Mouse (Mus musculus) neural tube, embryonic 15.5 days (tissue): ENCODE data around the gene Fblim1. TPM values are rescaled to one million over a fixed set of nuclear protein-coding genes. Genes with fewer than 3 reads are reported as not detected.
"Not testable (repeated sequence)": the region's sequence is repeated elsewhere in the genome, so short reads cannot be mapped to it uniquely, and the experiment has no call there.

Experiments used
- ATAC-seq: fragments of 200-750 bp; cut with Nextera tagmentation; 2 replicates; pipeline ENCODE4 v1.8.0; 2017; ENCODE audit warnings: mild to moderate bottlenecking, moderate TSS enrichment, moderate library complexity; ENCODE audit not compliant: low FRiP score
- H3K27ac ChIP-seq: fragments of 300-500 bp; sonication (generic); replicated peaks from 2 replicates; pipeline ENCODE4 v1.5.1; 2015; ENCODE audit warnings: mild to moderate bottlenecking, inconsistent platforms
- H3K27me3 ChIP-seq: fragments of 300-500 bp; sonication (generic); replicated peaks from 2 replicates; pipeline ENCODE4 v1.6.1; 2015; ENCODE audit warnings: inconsistent platforms
- H3K36me3 ChIP-seq: fragments of 300-500 bp; sonication (generic); 2 replicates; pipeline ENCODE4 v1.6.1; 2015; ENCODE audit warnings: inconsistent platforms
- H3K4me1 ChIP-seq: fragments of 300-500 bp; sonication (generic); 2 replicates; pipeline ENCODE4 v1.6.1; 2015; ENCODE audit warnings: inconsistent platforms
- H3K4me2 ChIP-seq: fragments of 300-500 bp; sonication (generic); 2 replicates; pipeline ENCODE4 v1.6.1; 2015; ENCODE audit warnings: inconsistent platforms, mild to moderate bottlenecking, moderate library complexity
- H3K4me3 ChIP-seq: fragments of 300-500 bp; sonication (generic); replicated peaks from 2 replicates; pipeline ENCODE4 v1.5.1; 2015; ENCODE audit warnings: mild to moderate bottlenecking, inconsistent platforms
- H3K9ac ChIP-seq: fragments of 300-500 bp; sonication (generic); replicated peaks from 2 replicates; pipeline ENCODE4 v1.6.1; 2015; ENCODE audit warnings: mild to moderate bottlenecking, inconsistent platforms
- H3K9me3 ChIP-seq: fragments of 300-500 bp; sonication (generic); replicated peaks from 2 replicates; pipeline ENCODE4 v1.6.1; 2016; ENCODE audit warnings: inconsistent platforms
- WGBS: fragments of 180-500 bp; shearing (Covaris S2); methylation state at CpG from one replicate; pipeline ENCODE4 v1.1.7; 2015; ENCODE audit warnings: mixed read lengths; 5-methylcytosine and 5-hydroxymethylcytosine counted together
- polyA plus RNA-seq: library from polyadenylated mRNA; unstranded; fragments of >200 nt; fragmentation: Nextera tagmentation; extraction: Ambion mirVana; gene quantifications from 2 replicates; pipeline ENCODE4 v1.2.1, GENCODE M21; 2015

Fblim1 gene
- polyA plus RNA-seq, 1 experiment from 2014 or later, result 31.0 TPM

GRCm38 (mm10) chr4:141562281-141562680 is 43.6 kb downstream of the Fblim1 start:
- WGBS, result 84% methylated on average over 11 of the region's 11 CpGs
- Histone ChIP-seq H3K27me3 (no peaks in the 10 kb centered on the region), H3K9me3 (no peaks in the 10 kb centered on the region), H3K4me3 (no peak overlapping the region), H3K27ac (no peak overlapping the region), H3K9ac (no peak overlapping the region), H3K4me2 (no peak overlapping the region), H3K4me1 (peaks cover 21% of the 10 kb centered on the region), H3K36me3 (no peaks in the 10 kb centered on the region)
- ATAC-seq, result no peak

GRCm38 (mm10) chr4:141561331-141561919 is 44.5 kb downstream of the Fblim1 start:
- not testable (repeated sequence) for H3K4me2 ChIP-seq, H3K27me3 ChIP-seq, H3K9ac ChIP-seq, H3K9me3 ChIP-seq, H3K4me3 ChIP-seq, ATAC-seq, H3K36me3 ChIP-seq, H3K27ac ChIP-seq
- H3K4me1 ChIP-seq, result peaks cover 21% of the 10 kb centered on the region
- WGBS, result 77% methylated on average over 5 of the region's 5 CpGs

GRCm38 (mm10) chr4:141559898-141560263 is 46.0 kb downstream of the Fblim1 start:
- peak overlapping the region; percentile 77 for H3K4me2 ChIP-seq
- peak overlapping the region; percentile 90 for H3K27ac ChIP-seq
- peak overlapping the region; percentile 41 for H3K4me3 ChIP-seq
- H3K9ac ChIP-seq, result peak overlapping the region; percentile 33
- 1% methylated on average over 9 of the region's 9 CpGs for WGBS
- no peaks in the 10 kb centered on the region for H3K36me3 ChIP-seq
- no peaks in the 10 kb centered on the region for H3K27me3 ChIP-seq
- peak; percentile 68 for ATAC-seq
- H3K9me3 ChIP-seq, result no peaks in the 10 kb centered on the region
- H3K4me1 ChIP-seq, result peaks cover 21% of the 10 kb centered on the region

- no peaks in the 10 kb centered on the region for H3K27me3 ChIP-seq
- ATAC-seq, result peak; percentile 79
- H3K4me3 ChIP-seq, result peak overlapping the region; percentile 41
- H3K4me2 ChIP-seq, result peak overlapping the region; percentile 77
- under 1% methylated on average over 30 of the region's 30 CpGs for WGBS
- H3K9ac ChIP-seq, result peak overlapping the region; percentile 33
- H3K9me3 ChIP-seq, result no peaks in the 10 kb centered on the region
- peaks cover 21% of the 10 kb centered on the region for H3K4me1 ChIP-seq
- no peaks in the 10 kb centered on the region for H3K36me3 ChIP-seq
- peak overlapping the region; percentile 90 for H3K27ac ChIP-seq
Observed at GRCm38 (mm10) chr4:141559131-141559897, 46.6 kb downstream of the Fblim1 start.

- ATAC-seq, result peak; percentile 15; the same call in 1 of the 2 replicates
- H3K4me1 ChIP-seq, result peaks cover 21% of the 10 kb centered on the region
- peak overlapping the region; percentile 41 for H3K4me3 ChIP-seq
- H3K27ac ChIP-seq, result peak overlapping the region; percentile 90
- H3K9me3 ChIP-seq, result no peaks in the 10 kb centered on the region
- H3K36me3 ChIP-seq, result no peaks in the 10 kb centered on the region
- H3K9ac ChIP-seq, result peak overlapping the region; percentile 33
- peak overlapping the region; percentile 77 for H3K4me2 ChIP-seq
- 18% methylated on average over 16 of the region's 16 CpGs for WGBS
- no peaks in the 10 kb centered on the region for H3K27me3 ChIP-seq
Observed at GRCm38 (mm10) chr4:141558658-141559057, 47.2 kb downstream of the Fblim1 start.

- H3K27ac ChIP-seq, H3K4me3 ChIP-seq, ATAC-seq, H3K27me3 ChIP-seq, H3K4me2 ChIP-seq, H3K36me3 ChIP-seq, H3K9ac ChIP-seq, H3K9me3 ChIP-seq: not testable (repeated sequence)
- 69% methylated on average over 6 of the region's 6 CpGs for WGBS
- H3K4me1 ChIP-seq, result peaks cover 21% of the 10 kb centered on the region
Observed at GRCm38 (mm10) chr4:141556163-141556562, 49.7 kb downstream of the Fblim1 start.

GRCm38 (mm10) chr4:141554255-141554865 is 51.5 kb downstream of the Fblim1 start:
- peaks cover 16% of the 10 kb centered on the region for H3K4me1 ChIP-seq
- not testable (repeated sequence) for H3K36me3 ChIP-seq, H3K9me3 ChIP-seq, H3K27me3 ChIP-seq, H3K4me2 ChIP-seq, ATAC-seq, H3K9ac ChIP-seq, H3K27ac ChIP-seq, H3K4me3 ChIP-seq
- 96% methylated on average over 8 of the region's 9 CpGs for WGBS

GRCm38 (mm10) chr4:141552484-141552883 is 53.4 kb downstream of the Fblim1 start:
- no peak for ATAC-seq
- H3K4me1 ChIP-seq, result peaks cover 19% of the 10 kb centered on the region
- H3K27me3 ChIP-seq, result no peaks in the 10 kb centered on the region
- H3K9ac ChIP-seq, result no peak overlapping the region
- H3K27ac ChIP-seq, result no peak overlapping the region
- no peaks in the 10 kb centered on the region for H3K36me3 ChIP-seq
- no peaks in the 10 kb centered on the region for H3K9me3 ChIP-seq
- no peak overlapping the region for H3K4me3 ChIP-seq
- H3K4me2 ChIP-seq, result no peak overlapping the region
- WGBS, result 56% methylated on average over 2 of the region's 2 CpGs

GRCm38 (mm10) chr4:141547299-141547698 is 58.6 kb downstream of the Fblim1 start:
- Histone ChIP-seq H3K4me3 (peak overlapping the region; percentile 71), H3K9me3 (no peaks in the 10 kb centered on the region), H3K4me1 (peaks cover 33% of the 10 kb centered on the region), H3K4me2 (peak overlapping the region; percentile 98), H3K27ac (peak overlapping the region; percentile 100), H3K9ac (peak overlapping the region; percentile 95), H3K36me3 (no peaks in the 10 kb centered on the region), H3K27me3 (no peaks in the 10 kb centered on the region)
- WGBS, result 19% methylated on average over 9 of the region's 9 CpGs
- ATAC-seq, result no peak

GRCm38 (mm10) chr4:141546334-141547200 is 59.3 kb downstream of the Fblim1 start:
- Histone ChIP-seq H3K4me3 (peak overlapping the region; percentile 71), H3K9me3 (no peaks in the 10 kb centered on the region), H3K27me3 (no peaks in the 10 kb centered on the region), H3K9ac (peak overlapping the region; percentile 95), H3K36me3 (no peaks in the 10 kb centered on the region), H3K27ac (peak overlapping the region; percentile 100), H3K4me1 (peaks cover 33% of the 10 kb centered on the region), H3K4me2 (peak overlapping the region; percentile 98)
- peak; percentile 88 for ATAC-seq
- WGBS, result under 1% methylated on average over 88 of the region's 98 CpGs

GRCm38 (mm10) chr4:141545743-141546333 is 60.1 kb downstream of the Fblim1 start:
- Histone ChIP-seq H3K4me2 (peak overlapping the region; percentile 98), H3K4me3 (peak overlapping the region; percentile 71), H3K27me3 (no peaks in the 10 kb centered on the region), H3K9me3 (no peaks in the 10 kb centered on the region), H3K36me3 (no peaks in the 10 kb centered on the region), H3K27ac (peak overlapping the region; percentile 100), H3K9ac (peak overlapping the region; percentile 95), H3K4me1 (peaks cover 33% of the 10 kb centered on the region)
- WGBS, result under 1% methylated on average over 49 of the region's 56 CpGs
- ATAC-seq, result peak; percentile 77
